Mouse (Mus musculus) forebrain, postnatal 0 days (tissue): ENCODE data around the gene Sidt1. TPM values are rescaled to one million over a fixed set of nuclear protein-coding genes. Genes with fewer than 3 reads are reported as not detected.

Experiments
- ATAC-seq: fragments of 200-750 bp; cut with Nextera tagmentation; 2 replicates; pipeline ENCODE4 v1.8.0; 2017; ENCODE audit warnings: mild to moderate bottlenecking, moderate library complexity
- DNase-seq: peaks from one replicate; pipeline ENCODE4 v3.0.0-alpha.2; 2015
- H3K27ac ChIP-seq: fragments of 300-500 bp; sonication (generic); 2 replicates; pipeline ENCODE4 v1.5.1; 2014; ENCODE audit warnings: low read depth, mild to moderate bottlenecking, antibody characterized with exemption, low read length, moderate library complexity, mixed read lengths
- H3K27me3 ChIP-seq: fragments of 300-500 bp; sonication (generic); 2 replicates; pipeline ENCODE4 v1.6.1; 2014; ENCODE audit warnings: mild to moderate bottlenecking, low read length, mixed read lengths; ENCODE audit not compliant: insufficient read depth
- H3K36me3 ChIP-seq: fragments of 300-500 bp; sonication (generic); 2 replicates; pipeline ENCODE4 v1.6.1; 2014; ENCODE audit warnings: mild to moderate bottlenecking, moderate library complexity; ENCODE audit not compliant: insufficient read depth
- H3K4me1 ChIP-seq: fragments of 300-500 bp; sonication (generic); 2 replicates; pipeline ENCODE4 v1.6.1; 2014; ENCODE audit warnings: antibody characterized with exemption; ENCODE audit not compliant: insufficient read depth
- H3K4me2 ChIP-seq: fragments of 300-500 bp; sonication (generic); 2 replicates; pipeline ENCODE4 v1.6.1; 2014; ENCODE audit warnings: low read depth, mild to moderate bottlenecking, moderate library complexity
- H3K4me3 ChIP-seq: fragments of 300-500 bp; sonication (generic); 2 replicates; pipeline ENCODE4 v1.5.1; 2014; ENCODE audit warnings: low read depth, low read length, mixed read lengths
- H3K9ac ChIP-seq: fragments of 300-500 bp; sonication (generic); 2 replicates; pipeline ENCODE4 v1.6.1; 2014; ENCODE audit warnings: mild to moderate bottlenecking
- H3K9me3 ChIP-seq: fragments of 300-500 bp; sonication (generic); 2 replicates; pipeline ENCODE4 v1.6.1; 2016; ENCODE audit warnings: low read length
- CTCF ChIP-seq: sonication (generic); IDR thresholded peaks from 2 replicates; pipeline ENCODE4 v1.5.1; 2016; ENCODE audit warnings: antibody characterized with exemption, control low read depth, low read depth
- whole genome bisulfite sequencing: fragments of 180-500 bp; shearing (Covaris S2); extraction: QIAGEN DNeasy Blood & Tissue Kit; methylation state at CpG from one replicate; pipeline ENCODE4 v1.1.7; 2014; 5-methylcytosine and 5-hydroxymethylcytosine counted together
- polyA plus RNA-seq: library from polyadenylated mRNA; unstranded; fragments of >200 nt; fragmentation: Nextera tagmentation; extraction: Ambion mirVana; gene quantifications from 2 replicates; pipeline ENCODE4 v1.2.1, GENCODE M21; 2015
- total RNA-seq: library from RNA; depleted of rRNA; stranded (reverse); fragments of >200 nt; gene quantifications from 2 replicates; pipeline ENCODE4 v1.2.3, GENCODE M21; 2014

Gene Sidt1
- total and polyA plus RNA-seq, 2 experiments from 2014 or later: 12.7 to 22.0 TPM

- no peak for TF ChIP-seq CTCF
- no peak overlapping the region for H3K9ac ChIP-seq
- no peaks in the 10 kb centered on the region; the same call in 1 of the 2 replicates for H3K36me3 ChIP-seq
- H3K4me3 ChIP-seq: no peak overlapping the region
- H3K9me3 ChIP-seq: no peaks in the 10 kb centered on the region
- H3K27me3 ChIP-seq: no peaks in the 10 kb centered on the region
- no peak overlapping the region for H3K27ac ChIP-seq
- no peak overlapping the region for H3K4me2 ChIP-seq
- WGBS: 92% methylated on average over 13 of the region's 13 CpGs
- H3K4me1 ChIP-seq: no peaks in the 10 kb centered on the region
- DNase-seq (no peak), ATAC-seq (no peak)
Observed at GRCm38 (mm10) chr16:44226706-44227291, 106.2 kb downstream of the Sidt1 start.

GRCm38 (mm10) chr16:44221463-44221862, 111.5 kb downstream of the Sidt1 start:
- H3K27ac ChIP-seq: no peak overlapping the region
- no peaks in the 10 kb centered on the region for H3K9me3 ChIP-seq
- no peaks in the 10 kb centered on the region for H3K27me3 ChIP-seq
- no peak for ATAC-seq
- WGBS: 81% methylated on average over 6 of the region's 6 CpGs
- H3K9ac ChIP-seq: no peak overlapping the region
- DNase-seq: no peak
- no peak overlapping the region for H3K4me2 ChIP-seq
- no peaks in the 10 kb centered on the region for H3K4me1 ChIP-seq
- TF ChIP-seq CTCF: no peak
- no peak overlapping the region for H3K4me3 ChIP-seq
- H3K36me3 ChIP-seq: peaks cover 47% of the 10 kb centered on the region

GRCm38 (mm10) chr16:44216417-44216816, 116.6 kb downstream of the Sidt1 start:
- Histone ChIP-seq H3K4me1 (no peaks in the 10 kb centered on the region), H3K27ac (no peak overlapping the region), H3K4me3 (no peak overlapping the region), H3K36me3 (peaks cover 76% of the 10 kb centered on the region), H3K9me3 (no peaks in the 10 kb centered on the region), H3K4me2 (no peak overlapping the region), H3K27me3 (no peaks in the 10 kb centered on the region), H3K9ac (no peak overlapping the region)
- WGBS: 97% methylated on average over 7 of the region's 7 CpGs
- DNase-seq (no peak), ATAC-seq (no peak)
- no peak for TF ChIP-seq CTCF

- Histone ChIP-seq H3K4me1 (no peaks in the 10 kb centered on the region), H3K36me3 (peaks cover 67% of the 10 kb centered on the region), H3K4me2 (no peak overlapping the region), H3K9ac (no peak overlapping the region), H3K27ac (no peak overlapping the region), H3K27me3 (no peaks in the 10 kb centered on the region), H3K9me3 (no peaks in the 10 kb centered on the region), H3K4me3 (no peak overlapping the region)
- TF ChIP-seq CTCF: no peak
- 88% methylated on average over 9 of the region's 9 CpGs for WGBS
- ATAC-seq (no peak), DNase-seq (no peak)
Observed at GRCm38 (mm10) chr16:44215513-44215912, 117.5 kb downstream of the Sidt1 start.

- DNase-seq (no peak), ATAC-seq (no peak)
- WGBS: 95% methylated on average over 7 of the region's 7 CpGs
- Histone ChIP-seq H3K9me3 (no peaks in the 10 kb centered on the region), H3K4me3 (no peak overlapping the region), H3K27ac (no peak overlapping the region), H3K4me2 (no peak overlapping the region), H3K4me1 (no peaks in the 10 kb centered on the region), H3K27me3 (no peaks in the 10 kb centered on the region), H3K36me3 (peaks cover 58% of the 10 kb centered on the region), H3K9ac (no peak overlapping the region)
- TF ChIP-seq CTCF: no peak
Observed at GRCm38 (mm10) chr16:44212703-44213102, 120.3 kb downstream of the Sidt1 start.

- DNase-seq: no peak
- no peak for TF ChIP-seq CTCF
- Histone ChIP-seq H3K27ac (no peak overlapping the region), H3K4me2 (no peak overlapping the region), H3K4me1 (no peaks in the 10 kb centered on the region), H3K4me3 (no peak overlapping the region), H3K27me3 (no peaks in the 10 kb centered on the region), H3K36me3 (peaks cover 53% of the 10 kb centered on the region), H3K9me3 (no peaks in the 10 kb centered on the region), H3K9ac (no peak overlapping the region)
- no peak for ATAC-seq
- 89% methylated on average over 1 of the region's 1 CpGs for WGBS
Observed at GRCm38 (mm10) chr16:44211054-44211414, 122.0 kb downstream of the Sidt1 start.

GRCm38 (mm10) chr16:44210156-44211053, 122.6 kb downstream of the Sidt1 start:
- WGBS: 78% methylated on average over 10 of the region's 10 CpGs
- no peaks in the 10 kb centered on the region for H3K27me3 ChIP-seq
- H3K4me2 ChIP-seq: no peak overlapping the region
- ATAC-seq: no peak
- H3K27ac ChIP-seq: no peak overlapping the region
- no peak overlapping the region for H3K4me3 ChIP-seq
- no peak for DNase-seq
- H3K9ac ChIP-seq: no peak overlapping the region
- TF ChIP-seq CTCF: no peak
- no peaks in the 10 kb centered on the region for H3K9me3 ChIP-seq
- H3K4me1 ChIP-seq: no peaks in the 10 kb centered on the region
- peaks cover 47% of the 10 kb centered on the region for H3K36me3 ChIP-seq
